Mouse (Mus musculus) CH12.LX (cell line): ENCODE data around the gene Tmem115. TPM values are rescaled to one million over a fixed set of nuclear protein-coding genes. Genes with fewer than 3 reads are reported as not detected.
"Not testable (repeated sequence)": the region's sequence is repeated elsewhere in the genome, so short reads cannot be mapped to it uniquely, and the experiment has no call there.

Experiments
- DNase-seq: peaks from one replicate; pipeline ENCODE4 v3.0.0-alpha.2; 2013; ENCODE audit errors: extremely low read depth
- H3K27ac ChIP-seq: 2 replicates; pipeline ENCODE4 v1.5.1; 2012; ENCODE audit warnings: low read depth, mild to moderate bottlenecking, control low read depth, moderate library complexity; ENCODE audit not compliant: insufficient read depth
- H3K27me3 ChIP-seq: replicated peaks from 2 replicates; pipeline ENCODE3; 2012; ENCODE audit warnings: inconsistent platforms
- H3K36me3 ChIP-seq, 2 experiments: replicated peaks in 1 of 2; 2 replicates each; pipeline versions ENCODE3 to v1.6.1; 2012; ENCODE audit warnings: inconsistent platforms in 1 of 2, low read length in 1 of 2, mild to moderate bottlenecking in 1 of 2, mixed read lengths in 1 of 2, moderate library complexity in 1 of 2; ENCODE audit not compliant: control insufficient read depth in 1 of 2, insufficient read depth in 1 of 2
- H3K4me1 ChIP-seq, 2 experiments: 2 replicates each; pipeline ENCODE4 v1.6.1; 2012; ENCODE audit warnings: inconsistent platforms in 1 of 2, moderate library complexity in 1 of 2; ENCODE audit not compliant: insufficient read depth in 2 of 2, control insufficient read depth in 1 of 2
- H3K4me2 ChIP-seq: 2 replicates; pipeline ENCODE4 v1.6.1; 2012; ENCODE audit warnings: low read depth, mild to moderate bottlenecking, control low read depth; ENCODE audit not compliant: poor library complexity, insufficient read depth, severe bottlenecking
- H3K4me3 ChIP-seq, 3 experiments: fragments of 150-350 bp in 1 of 3; sonication (generic) in 1 of 3; replicated peaks in 1 of 3; 2 replicates each; pipeline versions ENCODE3 to v1.5.1; 2011 to 2012; ENCODE audit warnings: low read depth in 2 of 3, low read length in 2 of 3, mild to moderate bottlenecking in 2 of 3, moderate library complexity in 2 of 3, control low read depth in 1 of 3, improper control_type of control experiment in 1 of 3, inconsistent platforms in 1 of 3, mixed read lengths in 1 of 3; ENCODE audit not compliant: poor library complexity in 1 of 3
- H3K79me2 ChIP-seq: replicated peaks from 2 replicates; pipeline ENCODE4 v1.6.1; 2012; ENCODE audit warnings: mild to moderate bottlenecking, moderate library complexity; ENCODE audit not compliant: control insufficient read depth, poor library complexity, insufficient read depth, severe bottlenecking; ENCODE audit errors: extremely low read depth
- H3K9ac ChIP-seq: 2 replicates; pipeline ENCODE4 v1.6.1; 2012; ENCODE audit warnings: low read depth, mild to moderate bottlenecking, control low read depth, moderate library complexity; ENCODE audit not compliant: insufficient read depth
- H3K9me3 ChIP-seq: replicated peaks from 2 replicates; pipeline ENCODE3; 2012; ENCODE audit warnings: low read length, inconsistent platforms, mixed read lengths
- CHD1 ChIP-seq: IDR thresholded peaks from 2 replicates; pipeline ENCODE4 v1.6.1; 2012; ENCODE audit warnings: low read depth, low read length, improper control_type of control experiment, inconsistent platforms
- CHD2 ChIP-seq: IDR thresholded peaks from 2 replicates; pipeline ENCODE4 v1.6.1; 2011; ENCODE audit warnings: low read length, improper control_type of control experiment
- CTCF ChIP-seq, 2 experiments: IDR thresholded peaks in 1 of 2; conservative IDR thresholded peaks in 1 of 2; 2 replicates each; pipeline ENCODE4 v1.5.1; 2011 to 2012; ENCODE audit warnings: low read depth in 2 of 2, low read length in 2 of 2, improper control_type of control experiment in 1 of 2, inconsistent platforms in 1 of 2, mild to moderate bottlenecking in 1 of 2, moderate library complexity in 1 of 2
- ELF1 ChIP-seq: IDR thresholded peaks from 2 replicates; pipeline ENCODE4 v1.6.1; 2014; ENCODE audit warnings: low read depth, mild to moderate bottlenecking, inconsistent platforms, low read length, improper control_type of control experiment
- EP300 ChIP-seq: IDR thresholded peaks from 2 replicates; pipeline ENCODE4 v1.6.1; 2011; ENCODE audit warnings: low read length, improper control_type of control experiment
- GABPA ChIP-seq: IDR thresholded peaks from 2 replicates; pipeline ENCODE4 v1.6.1; 2012; ENCODE audit warnings: low read depth, low read length, improper control_type of control experiment, inconsistent platforms; ENCODE audit not compliant: insufficient replicate concordance
- HCFC1 ChIP-seq: IDR thresholded peaks from 2 replicates; pipeline ENCODE4 v1.6.1; 2012; ENCODE audit warnings: low read depth, mild to moderate bottlenecking, inconsistent platforms, low read length, improper control_type of control experiment
- IRF4 ChIP-seq: IDR thresholded peaks from 2 replicates; pipeline ENCODE4 v1.6.1; 2014; ENCODE audit warnings: low read depth, mild to moderate bottlenecking, inconsistent platforms, low read length, improper control_type of control experiment
- KAT2A ChIP-seq: IDR thresholded peaks from 2 replicates; pipeline ENCODE4 v1.6.1; 2012; ENCODE audit warnings: low read length, improper control_type of control experiment, inconsistent platforms; ENCODE audit not compliant: insufficient replicate concordance
- MAFK ChIP-seq: IDR thresholded peaks from 2 replicates; pipeline ENCODE4 v1.6.1; 2011; ENCODE audit warnings: low read length, improper control_type of control experiment; ENCODE audit not compliant: insufficient replicate concordance
- MAX ChIP-seq: IDR thresholded peaks from 2 replicates; pipeline ENCODE4 v1.6.1; 2011; ENCODE audit warnings: low read length, improper control_type of control experiment
- NELFE ChIP-seq: IDR thresholded peaks from 2 replicates; pipeline ENCODE4 v1.6.1; 2011; ENCODE audit warnings: low read depth, low read length, improper control_type of control experiment
- NRF1 ChIP-seq: IDR thresholded peaks from 2 replicates; pipeline ENCODE4 v1.6.1; 2014; ENCODE audit warnings: low read depth, mild to moderate bottlenecking, inconsistent platforms, low read length, improper control_type of control experiment, moderate library complexity
- RAD21 ChIP-seq: IDR thresholded peaks from 2 replicates; pipeline ENCODE4 v1.6.1; 2011; ENCODE audit warnings: low read depth, mild to moderate bottlenecking, low read length, improper control_type of control experiment, moderate library complexity
- RCOR1 ChIP-seq: conservative IDR thresholded peaks from 2 replicates; pipeline ENCODE4 v1.6.1; 2012; ENCODE audit warnings: low read depth, mild to moderate bottlenecking, inconsistent platforms, low read length, improper control_type of control experiment
- SMC3 ChIP-seq: IDR thresholded peaks from 2 replicates; pipeline ENCODE4 v1.6.1; 2011; ENCODE audit warnings: low read depth, low read length, improper control_type of control experiment
- USF1 ChIP-seq: IDR thresholded peaks from 2 replicates; pipeline ENCODE4 v1.6.1; 2014; ENCODE audit warnings: low read depth, mild to moderate bottlenecking, inconsistent platforms, low read length, improper control_type of control experiment
- dilution Hi-C: fragments of 300-500 bp; cut with MboI; formaldehyde crosslinking; loops from 2 replicates; pipeline ENCODE4 v1.14.3; 2020; ENCODE audit warnings: low sequenced_read_pairs; ENCODE audit not compliant: extremely low pct_unique_long_range_greater_than_20kb, extremely low pct_ligation_motif_present
- in situ Hi-C: fragments of 300-500 bp; cut with MboI; formaldehyde crosslinking; loops from 3 replicates; pipeline ENCODE4 v1.14.3; 2019; ENCODE audit warnings: low sequenced_read_pairs, low pct_ligation_motif_present, low pct_unique_long_range_greater_than_20kb, mixed read lengths
- polyA plus RNA-seq: library from polyadenylated mRNA; unstranded; fragments of >175 nt; gene quantifications from 2 replicates; pipeline ENCODE4 v1.2.1, GENCODE M21; 2012; ENCODE audit warnings: low read depth; ENCODE audit not compliant: insufficient read length
- total RNA-seq, 2 experiments: library from RNA; depleted of rRNA; stranded (reverse); fragments of 300-350 nt in 1 of 2; fragments of >200 nt in 1 of 2; gene quantifications; 2 replicates each; pipeline ENCODE4 v1.2.3; 2012 to 2014

Tmem115 gene
- total and polyA plus RNA-seq, 3 experiments: 12.6 to 17.9 (median 13.0) TPM

DNA sequence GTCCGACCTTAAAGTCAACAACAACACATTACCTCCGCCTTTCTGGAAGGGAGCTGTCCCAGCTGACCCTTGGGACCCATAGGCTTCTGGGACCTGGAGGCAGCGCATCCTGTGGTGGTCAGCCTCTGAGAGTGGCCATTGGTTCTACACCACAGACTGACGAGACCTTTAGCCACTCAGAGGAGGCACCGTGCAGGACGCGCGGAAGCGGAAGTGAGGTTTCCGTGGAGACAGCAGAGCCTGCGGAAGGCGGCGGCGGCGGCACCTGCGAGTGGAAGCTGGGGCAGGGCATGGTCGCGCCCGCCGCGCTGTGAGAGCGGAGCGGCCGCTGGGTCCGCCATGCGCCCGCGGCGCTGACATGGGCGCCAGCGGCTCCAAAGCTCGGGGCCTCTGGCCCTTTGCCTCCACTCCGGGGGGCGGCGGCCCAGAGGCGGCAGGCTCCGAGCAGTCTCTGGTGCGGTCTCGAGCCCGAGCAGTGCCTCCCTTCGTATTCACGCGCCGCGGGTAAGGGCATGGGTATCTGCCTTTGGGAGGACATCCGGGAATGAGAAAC, 29.4 kb downstream of the Tmem115 start, which contains the start of gene Tusc2 (continued):
- peak; percentile 59; the same call in 1 of the 2 replicates for TF ChIP-seq IRF4
- TF ChIP-seq USF1: no peak
- peak; percentile 94 for TF ChIP-seq ELF1
- peak; percentile 56; the same call in 1 of the 2 replicates for TF ChIP-seq KAT2A
- TF ChIP-seq NELFE: peak; percentile 60; the same call in 1 of the 2 replicates
- peak; percentile 53 for TF ChIP-seq NRF1
- no peak for TF ChIP-seq EP300
- TF ChIP-seq MAX: no peak
- TF ChIP-seq GABPA: no peak
- TF ChIP-seq MAFK: no peak

DNA sequence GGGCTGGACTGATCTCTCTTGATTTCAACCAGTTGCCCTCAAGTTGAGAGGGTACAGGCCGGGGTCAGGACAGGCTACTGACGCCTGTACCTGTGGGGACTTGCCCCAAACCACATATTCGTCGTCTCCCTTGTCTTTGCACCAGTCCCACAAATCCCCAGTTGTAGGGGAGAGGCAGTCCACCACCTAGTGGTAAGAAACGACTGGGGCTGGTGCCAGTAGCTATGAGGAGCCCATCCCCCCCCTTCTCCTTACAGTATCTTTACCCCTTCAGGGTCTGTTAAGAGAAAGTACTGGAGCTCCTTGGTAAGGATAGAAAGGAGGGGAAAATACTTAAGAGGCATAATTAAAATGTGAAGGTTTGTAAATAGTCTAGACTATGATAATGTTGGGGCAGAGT, 31.8 kb downstream of the Tmem115 start:
- H3K4me2 ChIP-seq, dilution Hi-C loops, in situ Hi-C loops, H3K4me3 ChIP-seq, H3K79me2 ChIP-seq, H3K9me3 ChIP-seq: not testable (repeated sequence)
- Histone ChIP-seq H3K36me3 (peaks cover 26 to 50% of the 10 kb centered on the region in 2 experiments), H3K27ac (peak overlapping the region; percentile 21)
- TF ChIP-seq SMC3 (0 out of 2 replicates have a peak, but pooled peaks have one; percentile 15), RAD21 (peak; percentile 7), CHD2 (0 out of 2 replicates have a peak, but pooled peaks have one; percentile 36), CTCF (conservative IDR thresholded peaks at IDR 0.05 in 1 of 2, IDR thresholded peaks at IDR 0.05 in 1 of 2; ENCODE audit: low read depth in 2 of 2, low read length in 2 of 2) (peak in 1 of 2 experiments; percentile 51; a peak in 2 of 4 replicates)
- TF ChIP-seq, all 38 proteins: peak for 4; not testable (repeated sequence) for 34
- DNase-seq: peak; percentile 55
- H3K27me3 ChIP-seq, H3K9ac ChIP-seq: not testable (repeated sequence)
- peaks cover 23 to 58% of the 10 kb centered on the region in 2 experiments for H3K4me1 ChIP-seq

DNA sequence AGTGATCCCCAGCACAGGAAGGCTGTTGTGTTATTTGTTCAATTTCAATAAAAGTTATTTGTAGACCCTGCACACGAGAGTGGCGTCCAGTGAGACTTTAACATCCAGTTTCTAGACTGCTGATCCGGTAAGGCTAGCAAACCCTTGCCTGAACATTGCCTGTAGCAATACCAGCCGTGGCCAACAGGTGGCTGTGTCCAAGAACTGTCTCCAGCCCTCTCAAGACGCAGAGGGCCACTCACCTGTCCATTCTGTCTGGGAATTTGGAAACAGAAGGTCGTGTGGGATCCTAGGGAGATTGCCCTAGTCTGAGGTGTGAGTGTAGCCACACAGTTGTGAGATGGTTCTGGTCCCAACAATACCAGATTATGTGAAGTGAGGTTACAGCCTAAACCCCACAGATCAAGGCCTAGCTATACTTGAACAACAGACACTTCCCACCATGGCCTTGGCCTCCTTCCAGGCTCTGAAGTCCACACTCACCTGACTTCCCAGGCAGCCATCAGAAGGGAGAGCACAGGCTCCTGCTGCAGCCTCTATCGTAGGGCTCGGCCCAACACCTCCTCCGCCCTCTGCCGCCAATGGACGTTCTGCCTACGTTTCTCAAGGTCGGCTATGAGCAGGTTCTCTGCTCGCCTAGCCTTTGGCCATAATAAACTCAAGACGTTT, 32.4 kb downstream of the Tmem115 start:
- Histone ChIP-seq H3K79me2 (peaks cover 9% of the 10 kb centered on the region), H3K27me3 (no peaks in the 10 kb centered on the region), H3K27ac (no peak overlapping the region), H3K4me3 (no peak overlapping the region), H3K9ac (no peak overlapping the region), H3K36me3 (peaks cover 29 to 50% of the 10 kb centered on the region in 2 experiments), H3K4me1 (peaks cover 23 to 65% of the 10 kb centered on the region in 2 experiments), H3K4me2 (no peak overlapping the region), H3K9me3 (no peaks in the 10 kb centered on the region)
- dilution Hi-C loops (no loop called here), in situ Hi-C loops (no loop called here)
- TF ChIP-seq RCOR1 (0 out of 2 replicates have a peak, but pooled peaks have one; percentile 35), RAD21 (peak; percentile 41), CTCF (conservative IDR thresholded peaks at IDR 0.05 in 1 of 2, IDR thresholded peaks at IDR 0.05 in 1 of 2; ENCODE audit: low read depth in 2 of 2, low read length in 2 of 2) (peak; percentile 70 to 91), HCFC1 (0 out of 2 replicates have a peak, but pooled peaks have one; percentile 15), SMC3 (peak; percentile 66), IRF4 (0 out of 2 replicates have a peak, but pooled peaks have one; percentile 32), MAFK (no peak), USF1 (no peak), CHD1 (no peak; the same call in 1 of the 2 replicates)
- DNase-seq: peak; percentile 77
